Mouse (Mus musculus) lung, adult 2 months (tissue): ENCODE results near the gene Cd79a. TPM values are rescaled to one million over a fixed set of nuclear protein-coding genes. Genes with fewer than 3 reads are reported as not detected.
A peak's percentile ranks its signal among the peaks of the same experiment; 100 is the strongest.

Experiments used
- DNase-seq: peaks from one replicate; pipeline ENCODE4 v3.0.0; 2022
- H3K4me1 ChIP-seq: fragments of 200-500 bp; 2 replicates; pipeline ENCODE4 v1.6.1; 2011; ENCODE audit warnings: low read length; ENCODE audit not compliant: control insufficient read depth, insufficient read depth
- H3K4me3 ChIP-seq: fragments of 200-500 bp; replicated peaks from 2 replicates; pipeline ENCODE3; 2011; ENCODE audit warnings: low read depth, mild to moderate bottlenecking, control low read depth, low read length; ENCODE audit errors: extremely low read depth
- CTCF ChIP-seq: fragments of 200-500 bp; IDR thresholded peaks from 2 replicates; pipeline ENCODE4 v1.5.1; 2011; ENCODE audit warnings: mild to moderate bottlenecking, low read length, control low read depth; ENCODE audit not compliant: insufficient read depth
- POLR2A ChIP-seq: fragments of 200-500 bp; IDR thresholded peaks from 2 replicates; pipeline ENCODE4 v1.6.1; 2011; ENCODE audit warnings: low read depth, mild to moderate bottlenecking, control low read depth, low read length, borderline replicate concordance; ENCODE audit errors: extremely low read depth
- WGBS: fragments of 180-500 bp; shearing (Covaris S2); methylation state at CpG from one replicate; pipeline ENCODE4 v1.1.7; 2018; 5-methylcytosine and 5-hydroxymethylcytosine counted together
- polyA plus RNA-seq: library from polyadenylated mRNA; depleted of rRNA; stranded (reverse); fragments of >200 nt; gene quantifications from 2 replicates; pipeline ENCODE4 v1.2.3, GENCODE M21; 2012; rRNA removed

Cd79a gene
- 49.6 and 61.7 TPM in 2 replicates for polyA plus RNA-seq

DNA sequence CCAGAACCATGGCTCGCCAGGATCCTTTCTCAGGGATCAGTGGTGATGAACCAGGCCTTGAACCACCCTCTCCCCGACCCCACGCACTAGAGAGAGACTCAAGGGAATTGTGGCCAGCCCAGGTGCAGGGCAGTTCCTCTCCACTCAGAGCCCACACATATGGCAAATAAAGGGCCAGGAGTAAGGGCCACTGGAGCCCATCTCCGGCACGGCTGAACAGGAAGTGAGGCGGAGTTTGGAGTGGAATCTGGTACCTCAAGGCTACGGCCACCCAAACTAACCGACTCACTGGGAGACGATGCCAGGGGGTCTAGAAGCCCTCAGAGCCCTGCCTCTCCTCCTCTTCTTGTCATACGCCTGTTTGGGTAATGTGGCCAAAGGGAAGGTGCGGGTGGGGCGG, at the start of gene Cd79a:
Gene Cd79a (plus strand): TSS at position 158 of the 400 bp plus-strand sequence.
- WGBS, result 57% methylated on average over 12 of the region's 12 CpGs
- 0 out of 2 replicates have a peak, but pooled peaks have one; percentile 9 for TF ChIP-seq POLR2A
- no peak for TF ChIP-seq CTCF
- H3K4me3 ChIP-seq, result no peak within 1 kb of the TSS

DNA sequence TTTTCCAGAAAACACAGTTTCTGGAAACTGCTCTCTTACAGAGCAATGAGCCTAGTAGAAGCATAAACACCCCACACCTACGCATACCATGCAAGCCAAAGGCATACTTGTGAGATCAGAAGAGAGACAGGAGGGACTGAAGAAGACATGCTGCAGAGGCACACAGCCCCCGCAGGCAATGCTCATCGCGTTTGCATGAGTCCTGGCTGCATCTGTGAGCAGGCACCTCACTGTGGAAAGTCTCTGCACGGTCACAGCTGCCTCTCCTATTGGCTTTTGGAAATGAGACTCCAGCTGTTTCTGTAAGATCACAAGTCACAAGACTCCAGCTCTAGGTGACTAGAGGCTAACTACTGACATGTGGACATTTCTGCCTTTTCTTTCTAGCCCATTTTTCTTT, 47.0 kb upstream of the Cd79a start:
- no peak for DNase-seq
- Histone ChIP-seq H3K4me1 (no peaks in the 10 kb centered on the region), H3K4me3 (no peak overlapping the region)
- WGBS, result 25% methylated on average over 5 of the region's 5 CpGs
- TF ChIP-seq CTCF (no peak), POLR2A (no peak)

More for the DNA sequence above, at the start of gene Cd79a:
- no peak for DNase-seq
- peaks cover 2% of the 10 kb centered on the region; the same call in 1 of the 2 replicates for H3K4me1 ChIP-seq

DNA sequence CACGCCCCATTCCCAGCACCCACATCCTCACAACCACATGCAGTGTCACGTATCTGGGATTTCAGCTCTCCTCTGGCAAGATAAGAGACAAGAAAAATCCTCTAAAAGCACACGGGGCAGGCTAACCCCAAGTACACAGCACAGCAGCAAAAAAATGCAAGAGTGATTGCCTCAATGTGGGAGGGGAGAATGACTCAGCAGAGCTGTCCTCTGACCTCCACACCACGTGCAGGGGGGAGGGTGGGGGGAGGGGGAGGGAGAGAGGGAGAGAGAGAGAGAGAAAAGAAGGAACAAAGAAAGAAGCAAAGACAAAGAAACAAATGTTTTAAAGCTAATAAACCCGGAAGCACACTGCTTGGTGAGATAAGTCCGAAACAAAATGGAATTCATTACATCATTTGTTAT, 46.3 kb upstream of the Cd79a start:
- TF ChIP-seq CTCF (no peak), POLR2A (no peak)
- Histone ChIP-seq H3K4me3 (no peak overlapping the region), H3K4me1 (no peaks in the 10 kb centered on the region)
- WGBS, result 22% methylated on average over 6 of the region's 6 CpGs
- DNase-seq, result no peak

DNA sequence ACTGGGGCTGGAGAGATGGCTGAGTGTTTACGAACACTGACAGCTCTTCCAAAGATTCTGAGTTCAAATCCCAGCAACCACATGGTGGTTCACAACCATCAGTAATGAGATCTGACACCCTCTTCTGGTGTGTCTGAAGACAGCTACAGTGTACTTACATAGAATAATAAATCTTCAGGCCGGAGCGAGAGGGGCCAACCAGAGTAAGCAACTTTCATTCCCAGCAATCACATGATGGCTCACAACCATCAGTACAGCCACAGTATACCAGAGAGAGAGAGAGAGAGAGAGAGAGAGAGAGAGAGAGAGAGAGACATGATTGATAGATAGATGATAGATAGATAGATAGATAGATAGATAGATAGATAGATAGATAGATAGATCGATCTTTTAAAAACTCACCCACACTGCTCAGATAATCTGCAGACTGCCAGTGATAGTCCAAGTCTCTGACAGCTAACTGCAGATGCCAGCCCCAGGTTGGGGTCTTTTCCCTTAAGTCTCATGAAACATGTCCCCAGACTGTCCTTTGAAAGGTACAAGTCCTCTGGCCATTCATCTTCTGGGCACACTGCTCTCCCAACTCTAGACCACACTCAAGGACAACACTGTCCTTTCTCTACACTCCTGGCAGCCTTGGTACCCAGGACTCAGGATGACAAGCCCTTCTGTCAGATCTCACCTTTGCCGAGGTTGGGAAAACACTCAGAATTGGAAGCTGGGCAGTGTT, 45.4 kb upstream of the Cd79a start:
- no peak for DNase-seq
- Histone ChIP-seq H3K4me3 (no peak overlapping the region), H3K4me1 (no peaks in the 10 kb centered on the region)
- no peak for TF ChIP-seq POLR2A
- no peak for TF ChIP-seq CTCF
- WGBS, result 65% methylated on average over 5 of the region's 5 CpGs

DNA sequence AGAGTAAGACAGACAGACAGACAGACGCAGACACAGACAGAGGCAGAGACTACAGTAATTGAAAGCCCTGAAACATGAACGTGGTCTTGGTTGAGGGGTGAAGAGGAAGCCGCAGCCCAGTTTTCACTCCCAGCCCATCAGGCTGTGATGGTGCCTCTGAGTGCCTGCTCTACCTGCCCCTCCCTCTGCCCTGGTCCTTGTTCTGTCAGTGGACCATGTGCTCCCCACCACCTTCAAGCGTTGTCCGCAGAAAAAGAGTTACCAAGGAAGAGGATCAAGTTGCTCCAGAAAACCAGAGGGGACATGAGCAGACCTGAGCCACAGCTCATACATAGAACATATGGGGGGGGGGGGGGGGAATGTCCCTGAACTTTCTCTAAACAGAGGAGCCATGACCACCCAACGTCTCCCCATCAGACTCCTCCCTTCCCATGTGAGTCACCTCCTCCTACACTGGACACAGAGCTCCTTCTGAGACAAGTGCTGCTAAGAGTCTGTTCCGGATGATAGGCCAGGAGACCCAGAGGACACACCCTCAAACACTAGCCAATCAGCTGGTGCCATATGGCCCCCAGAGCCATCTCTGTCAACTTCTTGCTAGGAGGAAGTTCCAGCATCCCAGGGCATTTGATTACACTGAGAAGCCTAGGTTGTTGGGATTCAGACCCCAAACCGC, 44.5 kb upstream of the Cd79a start:
- 66% methylated on average over 8 of the region's 8 CpGs for WGBS
- Histone ChIP-seq H3K4me1 (no peaks in the 10 kb centered on the region), H3K4me3 (no peak overlapping the region)
- DNase-seq, result no peak
- TF ChIP-seq POLR2A (no peak), CTCF (no peak)

DNA sequence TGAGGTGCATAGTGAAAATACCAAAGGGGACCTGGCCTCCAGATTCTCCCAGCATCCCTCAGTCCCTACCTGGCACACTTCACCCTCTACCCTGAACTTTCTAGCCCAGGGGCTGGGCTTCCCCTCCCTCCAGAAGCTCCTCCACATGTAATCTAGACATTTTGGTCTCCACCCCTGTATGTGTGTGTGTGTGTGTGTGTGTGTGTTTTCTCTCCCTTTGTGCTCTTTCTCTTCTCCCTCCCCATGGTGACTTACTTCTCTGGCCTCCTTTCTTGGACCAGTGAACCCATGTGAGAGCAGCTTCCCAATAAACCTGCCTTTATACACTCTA, 44.0 kb upstream of the Cd79a start:
- no peak for TF ChIP-seq POLR2A
- TF ChIP-seq CTCF, result no peak
- no peak overlapping the region for H3K4me3 ChIP-seq
- no peak for DNase-seq
- no peaks in the 10 kb centered on the region for H3K4me1 ChIP-seq

DNA sequence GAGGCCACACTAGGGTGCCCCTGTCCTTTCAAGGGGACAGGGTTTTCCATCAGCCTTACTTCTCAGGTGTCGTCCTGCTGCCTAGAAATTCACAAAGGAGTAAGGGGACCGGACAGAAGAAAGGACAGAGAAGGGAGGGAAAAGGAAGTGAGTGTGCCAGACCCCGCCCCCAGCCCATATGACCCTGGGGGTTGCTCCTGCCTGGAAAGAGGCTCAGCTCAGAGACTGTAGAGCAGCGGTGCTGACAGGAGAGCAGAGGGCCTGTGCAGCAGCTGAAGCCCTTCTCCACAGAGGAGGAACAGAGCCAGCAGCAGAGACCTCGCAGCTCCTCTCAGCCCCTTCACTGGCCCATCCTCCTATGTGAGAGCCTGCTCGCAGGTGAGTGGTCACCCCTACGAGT, 43.5 kb upstream of the Cd79a start:
- TF ChIP-seq POLR2A, result no peak
- no peak for TF ChIP-seq CTCF
- WGBS, result 40% methylated on average over 7 of the region's 7 CpGs
- Histone ChIP-seq H3K4me1 (no peaks in the 10 kb centered on the region), H3K4me3 (no peak overlapping the region)
- DNase-seq, result no peak

DNA sequence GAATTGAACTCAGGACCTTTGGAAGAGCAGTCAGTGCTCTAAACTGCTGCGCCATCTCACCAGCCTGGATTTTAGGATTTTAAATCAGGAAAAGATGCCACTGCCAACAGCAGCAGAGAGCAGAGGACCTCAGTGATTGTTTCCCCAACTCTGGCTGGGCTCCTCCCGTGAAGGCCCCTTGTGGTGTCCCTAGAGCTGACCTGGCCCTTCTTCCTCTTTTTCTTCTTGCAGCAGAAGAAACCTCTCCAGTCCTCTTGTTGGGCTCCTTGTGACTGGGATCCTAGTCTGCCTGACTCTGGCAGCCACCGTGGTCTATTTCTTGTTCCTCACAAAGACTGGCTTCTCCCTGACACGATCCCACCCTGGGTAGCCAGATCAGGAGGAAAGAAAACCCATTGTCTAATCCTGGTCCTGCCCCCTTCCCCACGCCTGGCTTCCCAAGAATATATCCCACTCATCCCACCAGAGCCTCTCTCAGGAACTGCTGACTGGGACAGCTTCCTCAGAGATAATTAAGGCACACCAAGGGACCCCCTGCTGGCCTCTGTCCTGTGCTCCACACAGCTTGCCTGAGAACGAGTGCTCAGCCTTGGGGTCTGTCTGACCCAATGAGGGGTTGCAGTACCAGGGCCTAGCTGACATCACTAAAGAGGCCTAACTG, 40.6 kb upstream of the Cd79a start:
- Histone ChIP-seq H3K4me1 (no peaks in the 10 kb centered on the region), H3K4me3 (no peak overlapping the region)
- 45% methylated on average over 6 of the region's 6 CpGs for WGBS
- TF ChIP-seq CTCF, result no peak
- TF ChIP-seq POLR2A, result no peak
- no peak for DNase-seq

DNA sequence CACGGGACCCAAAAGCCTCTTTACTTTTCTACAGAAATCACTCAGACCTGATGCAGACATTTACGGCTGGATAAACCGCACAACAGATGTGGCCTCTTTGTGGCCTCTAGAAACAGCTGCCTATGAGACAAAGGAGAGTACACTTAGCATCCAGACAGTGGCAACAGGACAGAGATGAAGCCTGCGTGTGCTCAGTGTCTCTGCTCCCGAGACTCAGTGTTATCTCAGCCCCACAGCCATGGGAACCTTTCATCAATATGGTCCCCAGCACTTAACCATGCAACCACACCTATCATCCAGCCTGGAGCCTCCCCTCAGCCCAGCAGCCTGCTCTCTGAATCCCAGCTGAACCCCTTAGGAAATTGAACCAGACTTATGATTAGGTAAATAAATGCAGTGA, 37.9 kb upstream of the Cd79a start:
- 83% methylated on average over 5 of the region's 5 CpGs for WGBS
- TF ChIP-seq CTCF (no peak), POLR2A (no peak)
- H3K4me3 ChIP-seq, result no peak overlapping the region
- no peak for DNase-seq
- H3K4me1 ChIP-seq, result no peaks in the 10 kb centered on the region
